Mouse (Mus musculus) inflammation-experienced regulatory T-cells, adult 6 months (primary cell): ENCODE results near the gene Cux1. TPM values are rescaled to one million over a fixed set of nuclear protein-coding genes. Genes with fewer than 3 reads are reported as not detected.

Experiments used
- ATAC-seq: one replicate; pipeline ENCODE4 v1.8.0; 2017
- polyA plus RNA-seq, 3 experiments: library from polyadenylated mRNA; unstranded; fragments of 100-300 nt; shearing (Covaris generic); gene quantifications; one replicate each; pipeline ENCODE4 v1.2.1; 2017

The Cux1 gene
- polyA plus RNA-seq: 10 to 100 TPM; 25.9 to 53.1 (median 41.6) TPM

DNA sequence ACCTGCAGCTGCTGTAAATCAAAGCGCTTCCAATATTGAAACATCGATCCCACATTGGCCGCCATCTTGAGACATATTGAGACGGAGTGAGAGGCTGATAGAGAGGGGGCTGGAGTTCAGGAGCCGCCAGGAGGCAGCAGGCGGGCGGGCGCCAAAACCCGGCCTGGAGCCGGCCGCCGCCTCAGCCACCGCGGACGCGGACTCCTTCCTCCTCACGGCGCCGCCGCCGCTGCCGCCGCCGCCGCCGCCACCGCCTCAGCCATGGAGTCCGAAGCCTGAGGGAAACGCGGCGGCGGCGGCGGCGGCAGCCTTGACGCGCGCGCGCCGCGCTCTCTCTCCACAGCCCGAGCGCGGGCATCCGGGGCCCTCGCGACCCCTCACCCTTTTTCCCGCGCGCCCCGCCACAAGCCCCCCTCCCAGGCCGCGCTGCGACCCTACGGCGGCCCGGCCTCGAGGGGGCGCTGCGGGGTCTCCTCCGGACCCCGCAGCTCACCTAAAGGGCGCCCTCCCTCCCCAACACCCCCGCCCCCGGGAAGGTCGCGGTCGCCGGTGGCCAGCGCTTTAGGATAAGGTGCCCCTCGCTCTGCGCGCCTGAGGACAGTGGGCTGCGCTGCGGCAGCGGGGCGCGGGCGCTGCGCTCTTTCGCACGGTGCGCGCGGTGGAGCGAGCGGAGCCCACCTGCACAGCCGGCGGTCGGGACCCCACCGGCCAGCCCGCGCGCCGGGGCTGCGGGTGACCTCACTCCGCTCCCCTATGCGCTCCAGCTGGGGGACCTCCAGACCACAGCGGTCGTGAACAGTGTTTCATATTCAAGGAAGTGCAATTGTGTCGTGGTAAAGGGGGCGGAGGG is at the start of gene Cux1:
Cux1 (minus strand) TSS at position 315 of the 850 bp plus-strand sequence.
- peak; percentile 85 for ATAC-seq

DNA sequence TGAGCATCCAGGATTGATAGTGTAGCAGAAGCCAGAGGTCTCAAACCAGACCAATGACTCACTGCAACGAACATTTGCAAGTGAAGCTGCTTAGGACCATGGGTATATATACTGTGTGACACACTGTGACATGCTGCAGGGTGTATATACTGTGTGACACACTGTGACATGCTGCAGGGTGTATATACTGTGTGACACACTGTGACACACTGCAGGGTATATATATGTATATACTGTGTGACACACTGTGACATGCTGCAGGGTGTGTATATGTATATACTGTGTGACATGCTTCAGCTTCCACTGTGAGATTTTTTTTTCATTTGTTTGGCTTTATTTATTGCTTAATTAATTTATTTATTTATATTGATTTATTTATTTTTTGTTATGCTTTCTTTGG is 45.1 kb upstream of the Cux1 start:
- no peak for ATAC-seq

DNA sequence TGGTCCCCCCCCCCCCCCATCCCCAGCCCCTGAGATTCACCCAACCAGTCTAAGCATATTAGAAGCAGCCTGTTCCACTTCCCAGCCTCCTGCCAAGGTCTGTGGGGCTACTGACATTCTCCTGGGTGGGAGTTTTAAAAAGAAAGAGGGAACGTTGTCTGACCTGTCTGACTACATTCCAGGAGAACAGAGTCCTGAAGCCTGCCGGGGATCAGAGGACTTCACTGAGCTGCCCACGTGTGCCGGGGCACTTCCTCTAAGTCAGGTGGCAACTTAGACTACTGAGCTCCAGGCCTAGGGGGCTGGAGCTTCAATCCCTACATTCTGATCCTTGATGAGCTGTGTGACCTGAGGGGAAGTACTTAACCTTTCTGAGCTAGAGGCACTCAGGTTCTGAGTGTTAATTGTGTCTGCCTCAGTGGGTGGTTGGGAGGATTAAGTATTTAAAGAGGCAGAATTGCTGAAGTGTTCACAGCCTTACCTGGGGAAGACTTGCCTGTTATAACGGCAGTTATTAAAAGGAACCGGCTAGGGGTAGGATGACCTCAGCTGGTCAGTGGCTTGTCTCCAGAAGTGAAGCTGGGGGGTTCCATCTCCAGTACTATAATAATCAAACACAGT is 41.6 kb upstream of the Cux1 start:
- ATAC-seq: no peak

DNA sequence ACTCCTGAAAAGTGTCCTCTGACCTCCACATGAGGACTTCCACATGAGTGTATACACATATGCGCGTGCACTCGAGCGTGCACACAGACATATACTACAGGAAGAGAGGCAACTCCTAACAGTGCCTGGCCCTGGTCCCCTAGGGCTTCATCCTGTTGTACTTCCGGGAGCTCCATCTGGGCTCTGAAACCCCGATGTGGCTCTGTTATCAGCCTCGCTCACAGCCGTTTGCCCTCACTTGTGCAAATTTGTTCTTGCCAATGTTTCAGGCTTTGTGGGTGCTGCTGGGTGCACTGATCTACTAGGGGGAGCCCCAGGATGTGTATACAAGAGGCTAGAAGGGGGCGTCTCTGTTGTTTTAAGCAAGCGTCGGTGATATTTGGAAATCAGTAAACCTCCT is 37.9 kb upstream of the Cux1 start:
- no peak for ATAC-seq

DNA sequence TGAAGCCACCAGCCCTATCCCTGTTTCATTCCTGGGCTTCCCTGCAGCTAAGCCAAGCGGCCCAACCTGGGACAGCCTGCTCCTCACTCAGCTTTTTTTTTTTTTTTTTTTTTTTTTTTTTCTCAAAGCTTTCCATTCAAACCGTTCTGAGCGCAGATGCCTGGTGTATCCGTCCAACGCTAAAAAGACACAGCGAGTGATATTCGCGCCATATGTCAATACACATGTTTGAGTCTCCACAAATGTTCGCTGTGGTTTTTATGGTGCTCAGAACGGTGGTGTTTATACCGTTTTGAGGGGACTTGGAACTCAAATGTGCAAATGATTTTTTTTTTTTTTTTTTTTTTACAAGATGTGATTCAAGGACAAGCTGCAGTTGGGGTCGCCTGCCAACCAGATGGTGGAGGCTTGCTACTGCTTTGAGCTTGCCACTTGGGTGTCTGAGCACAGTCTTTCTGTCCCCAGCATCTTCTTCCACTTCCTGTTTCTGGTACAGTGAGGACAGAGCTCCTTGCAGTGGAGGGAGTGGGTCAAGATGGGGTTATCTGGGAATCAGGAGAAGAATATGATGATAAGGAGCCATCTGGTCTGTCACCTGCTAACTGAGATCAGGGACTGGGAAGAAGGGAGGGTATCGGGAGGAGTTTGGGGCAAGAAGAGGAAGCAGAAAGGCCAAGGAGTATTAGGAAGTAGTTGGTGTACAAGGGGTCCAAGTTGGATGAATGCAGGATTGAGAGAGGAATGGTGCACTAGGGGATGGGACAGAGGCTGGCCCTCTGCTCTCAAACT is 36.1 kb upstream of the Cux1 start:
- ATAC-seq: no peak

DNA sequence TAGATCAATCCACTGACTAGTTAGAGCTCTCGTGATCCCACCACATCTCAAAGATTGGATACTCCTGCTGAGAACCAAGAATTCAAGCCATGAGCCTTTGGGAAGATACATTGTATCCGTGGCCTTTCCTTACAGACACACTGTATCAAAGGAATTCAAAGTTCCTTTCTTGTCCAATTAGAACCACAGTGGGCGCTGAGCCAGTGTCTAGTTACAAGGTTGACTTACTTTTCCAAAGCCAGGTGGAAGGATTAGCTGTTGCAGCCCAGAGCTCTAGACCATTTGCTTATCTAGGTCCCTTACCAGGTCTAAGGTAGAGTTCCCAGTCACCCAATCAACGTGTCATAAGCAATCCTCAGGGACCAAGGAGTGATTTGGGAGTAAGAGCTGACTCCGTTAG is 33.2 kb upstream of the Cux1 start:
- ATAC-seq: no peak

DNA sequence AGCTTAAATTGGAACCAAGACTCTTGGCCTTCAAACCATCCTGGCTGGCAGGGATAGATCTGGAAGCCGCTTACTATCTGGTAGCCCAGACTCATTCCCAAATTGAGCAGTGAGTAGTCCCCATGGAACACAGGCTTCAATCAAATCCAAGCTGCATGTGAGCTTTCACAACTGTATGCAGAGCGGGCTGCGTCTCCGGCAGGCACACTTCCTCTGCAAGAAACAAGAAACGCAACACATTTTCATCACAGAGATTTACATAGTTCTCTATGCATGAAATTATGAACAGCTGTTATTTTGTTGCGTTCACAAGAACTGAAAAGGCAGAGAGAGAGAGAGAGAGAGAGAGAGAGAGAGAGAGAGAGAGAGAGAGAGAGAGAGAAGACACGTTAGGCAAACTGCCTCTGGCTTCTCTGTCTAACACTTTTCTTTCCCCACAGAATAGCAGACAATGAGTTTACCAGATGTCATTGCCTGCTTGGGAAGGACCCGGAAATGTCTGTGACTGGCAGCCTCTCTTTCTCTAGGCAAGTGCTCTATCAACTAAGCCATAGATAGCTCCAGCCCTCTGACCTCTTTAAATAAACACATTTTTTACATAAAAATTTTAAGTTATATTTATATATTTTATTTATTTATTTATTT is 27.7 kb upstream of the Cux1 start:
- ATAC-seq: no peak

DNA sequence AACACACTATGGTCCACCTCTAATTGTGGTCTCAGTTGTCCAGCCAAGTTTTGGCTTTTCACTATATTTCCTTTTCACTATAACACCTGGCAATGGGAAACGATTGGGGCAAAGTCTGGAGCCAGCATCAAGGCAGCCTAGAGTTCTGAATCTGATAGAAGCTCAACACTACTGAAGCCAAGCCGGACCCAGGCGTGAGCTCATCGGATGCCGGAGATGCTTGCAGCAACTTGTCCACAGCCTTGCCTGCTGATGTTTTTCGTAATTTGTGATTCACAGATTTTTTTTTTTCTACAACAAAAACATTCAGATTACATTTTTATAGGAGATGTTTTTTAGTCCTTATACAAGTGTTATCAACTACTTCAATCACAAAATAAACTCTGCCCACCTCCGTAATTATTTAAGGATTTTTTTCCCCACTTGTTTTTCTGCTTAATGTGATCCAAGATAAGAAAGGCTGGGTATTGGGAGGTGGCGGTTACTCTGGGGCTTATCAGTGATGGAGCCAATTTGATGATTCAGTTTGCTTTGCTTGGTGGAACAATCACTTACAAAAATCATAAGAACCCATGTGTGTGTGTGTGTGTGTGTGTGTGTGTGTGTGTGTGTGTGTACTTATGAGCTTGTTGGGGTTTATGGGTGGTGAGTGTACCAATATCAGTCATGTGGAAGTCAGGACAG is 24.7 kb upstream of the Cux1 start:
- ATAC-seq: no peak

DNA sequence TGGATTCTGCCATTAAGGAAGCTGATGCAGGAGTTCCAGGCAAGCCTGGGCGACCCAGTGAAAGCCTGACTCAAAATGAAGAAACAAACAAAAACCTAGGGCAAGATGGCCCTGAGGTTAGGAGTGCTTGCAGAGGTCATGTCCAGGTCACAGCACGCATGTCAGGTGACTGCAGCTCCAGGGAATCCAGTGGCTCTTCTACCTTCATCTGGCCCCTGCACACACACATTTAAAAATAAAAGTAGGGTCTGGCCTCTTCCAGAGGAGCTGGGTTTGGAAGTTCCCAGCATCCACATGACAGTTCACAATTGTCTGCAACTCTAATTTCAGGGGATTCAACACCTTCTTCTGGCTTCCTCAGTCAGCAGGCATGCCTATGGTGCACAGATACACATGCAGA is 21.7 kb upstream of the Cux1 start:
- ATAC-seq: no peak

DNA sequence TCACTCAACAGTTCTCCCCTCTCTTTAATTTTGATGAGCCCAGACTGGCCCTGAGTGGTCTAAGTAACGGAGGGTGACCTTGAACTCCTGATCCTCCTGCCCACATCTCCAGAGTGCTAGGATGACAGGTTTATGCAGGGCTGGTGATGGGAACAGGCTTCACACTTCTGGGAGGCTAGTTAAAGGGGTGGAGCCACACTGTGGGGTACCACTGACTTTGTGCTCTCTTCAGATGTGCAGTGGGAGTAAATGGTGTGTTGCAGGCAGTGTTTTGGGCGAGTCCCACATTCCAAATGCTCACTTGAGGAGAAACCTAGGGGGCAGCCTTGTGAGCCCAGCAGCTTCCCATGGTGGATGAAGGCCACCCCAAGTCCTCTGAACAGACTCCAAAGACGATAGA is 21.2 kb upstream of the Cux1 start:
- ATAC-seq: no peak

DNA sequence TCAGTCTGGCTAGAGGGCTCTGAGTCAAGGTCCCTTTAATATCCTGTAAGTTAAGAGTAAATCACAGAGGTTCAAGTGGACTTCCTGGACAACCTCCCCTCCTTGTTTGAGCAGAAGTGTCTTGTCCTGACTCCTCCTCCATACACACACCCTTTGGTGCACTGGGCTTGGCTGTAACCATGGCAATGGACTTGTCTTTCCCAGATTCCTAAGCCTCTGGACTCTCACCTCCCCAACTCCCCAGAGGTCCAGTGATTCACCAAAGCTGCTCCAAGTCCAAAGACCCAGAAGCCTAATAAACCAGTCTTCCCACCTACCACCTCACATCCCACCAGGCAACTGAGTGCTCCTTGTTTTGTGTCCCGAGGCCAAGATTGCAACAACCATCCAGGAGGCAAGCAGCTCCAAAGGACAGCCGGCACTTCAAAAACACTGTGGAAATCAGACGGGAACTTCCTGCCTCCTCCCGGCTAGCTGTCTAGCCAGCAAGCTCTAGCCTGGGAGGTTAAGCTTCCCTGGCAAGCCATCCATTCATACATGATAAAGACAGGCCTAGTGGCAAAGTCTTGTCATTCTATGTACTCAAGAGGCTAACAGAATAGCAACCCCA is 17.5 kb upstream of the Cux1 start:
- no peak for ATAC-seq

DNA sequence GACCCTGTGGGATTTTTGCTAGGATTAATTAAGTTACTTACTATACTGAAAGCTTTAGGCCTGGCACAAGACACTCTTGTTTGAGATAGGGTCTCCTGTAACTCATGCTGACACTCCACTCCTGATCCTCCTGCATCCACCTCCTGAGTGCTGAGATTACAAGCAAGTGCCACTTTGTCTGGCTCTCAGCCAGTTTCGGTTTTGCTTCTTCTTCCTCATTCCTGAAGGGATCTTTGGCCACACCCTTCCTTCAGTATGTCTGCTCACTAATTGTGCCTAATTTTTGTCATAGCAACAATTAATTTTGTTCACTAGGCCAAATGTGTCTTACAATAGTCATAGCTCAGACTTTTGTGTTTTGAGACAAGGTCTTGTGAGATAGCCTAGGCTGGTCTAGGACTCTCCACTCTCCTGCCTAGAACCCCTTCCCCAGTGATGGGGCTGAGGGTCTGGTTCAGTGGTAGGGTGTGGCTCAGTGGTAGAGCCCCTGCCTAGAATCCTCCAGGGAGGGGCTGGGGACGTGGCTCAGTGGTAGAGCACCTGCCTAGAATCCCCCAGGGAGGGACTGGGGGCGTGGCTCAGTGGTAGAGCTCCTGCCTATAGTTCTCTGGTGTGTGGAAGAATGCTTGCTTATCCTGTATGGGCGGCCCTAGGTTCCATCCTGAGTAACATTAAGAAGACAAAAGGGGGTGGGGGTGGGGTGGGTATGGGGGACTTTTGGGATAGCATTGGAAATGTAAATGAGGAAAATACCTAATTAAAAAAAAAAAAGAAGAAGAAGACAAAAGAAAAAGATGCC is 16.6 kb upstream of the Cux1 start:
- ATAC-seq: no peak

DNA sequence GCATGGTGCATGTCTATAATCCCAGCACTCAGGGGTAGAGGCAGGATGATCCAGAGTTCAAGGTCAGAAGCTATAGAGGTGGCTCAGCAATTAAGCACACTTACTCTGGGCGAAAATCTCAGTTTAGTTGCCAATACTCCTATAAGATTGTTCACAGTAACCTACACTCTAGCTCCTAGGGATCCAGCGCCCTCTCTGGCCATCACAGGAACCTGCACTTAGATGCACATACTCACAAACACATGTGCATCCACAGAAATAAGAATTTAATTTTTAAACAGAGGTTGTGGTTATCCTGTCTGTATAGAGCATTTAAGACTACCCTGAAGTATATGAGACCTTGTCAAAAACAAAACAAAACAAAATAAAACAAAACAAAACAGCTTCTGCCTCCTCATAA is 16.0 kb upstream of the Cux1 start:
- ATAC-seq: no peak

DNA sequence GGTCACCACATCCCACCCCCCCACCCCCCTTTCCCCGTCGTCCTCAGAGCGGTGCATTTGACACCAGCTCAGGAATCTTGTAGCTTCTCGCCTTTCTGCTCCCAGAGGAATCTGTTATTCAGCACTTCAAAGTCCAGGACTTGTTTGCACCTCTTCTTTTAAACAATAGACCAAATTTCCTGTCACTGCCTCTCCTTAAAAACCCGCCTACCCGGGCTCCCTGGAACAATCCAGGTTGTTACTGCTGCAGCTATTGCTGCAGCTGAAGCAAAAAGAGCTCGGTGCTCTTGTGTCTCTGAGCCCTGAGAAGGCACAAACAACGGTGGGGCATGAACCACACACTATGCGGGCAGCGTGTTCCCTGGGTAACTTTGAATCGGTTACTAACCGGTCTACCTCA is 14.9 kb upstream of the Cux1 start:
- ATAC-seq: no peak

DNA sequence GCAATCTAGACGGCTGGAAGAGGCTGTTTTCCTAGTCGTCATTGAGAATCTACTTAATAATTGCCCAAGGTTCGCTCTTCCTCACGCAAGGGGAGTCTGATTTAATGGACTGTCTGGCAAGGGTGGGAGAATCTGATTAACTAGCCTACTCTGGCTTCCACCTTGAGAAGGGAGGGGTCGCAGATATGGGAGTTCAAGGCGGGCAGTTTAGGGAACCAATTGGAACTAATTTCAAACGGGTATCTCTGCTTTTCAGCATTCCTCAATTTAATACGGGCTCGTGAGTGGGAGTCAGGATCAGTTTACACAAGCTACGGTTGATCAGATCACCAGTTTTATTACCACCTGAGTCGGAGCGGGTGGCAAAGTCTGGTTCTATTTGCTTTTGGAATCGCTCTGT is 14.3 kb upstream of the Cux1 start:
- ATAC-seq: no peak

DNA sequence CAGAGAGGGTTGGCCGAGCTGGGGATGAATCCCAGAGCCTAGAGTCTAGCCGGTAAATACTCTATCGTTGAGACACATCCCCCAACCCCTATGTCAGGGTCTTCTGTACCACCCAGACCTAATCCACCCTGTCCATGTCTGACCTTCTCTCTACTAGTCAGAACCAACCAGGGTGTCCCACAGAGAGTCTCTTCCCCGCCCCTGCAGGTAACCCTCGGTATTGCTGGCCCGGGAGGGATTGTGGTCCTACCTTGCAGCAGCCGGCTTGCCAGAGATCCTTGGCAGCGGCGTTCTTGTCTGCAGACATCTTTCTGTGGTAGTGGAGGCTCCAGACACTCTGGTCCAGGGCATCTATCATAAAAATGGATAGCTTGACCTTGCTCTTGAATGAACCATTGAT is 13.9 kb upstream of the Cux1 start:
- no peak for ATAC-seq

DNA sequence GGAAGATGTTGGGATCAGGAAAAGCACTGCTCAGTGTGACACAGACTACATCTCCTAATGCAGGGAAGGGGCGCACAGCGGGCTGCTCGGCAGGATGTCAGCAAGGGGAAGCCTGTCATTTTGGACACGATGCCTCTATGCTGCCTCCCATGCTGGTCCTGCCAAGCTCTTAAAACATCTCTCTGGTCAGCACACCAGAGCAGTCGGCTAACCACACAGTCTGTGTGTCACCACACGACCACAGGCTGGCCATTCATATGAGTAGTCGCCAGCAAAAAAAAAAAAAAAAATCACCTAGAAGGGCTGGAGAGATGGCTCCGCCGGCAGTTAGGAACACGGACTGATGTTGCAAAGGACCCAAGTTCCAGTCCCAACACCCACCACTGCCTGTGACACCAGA is 10.9 kb upstream of the Cux1 start:
- no peak for ATAC-seq

DNA sequence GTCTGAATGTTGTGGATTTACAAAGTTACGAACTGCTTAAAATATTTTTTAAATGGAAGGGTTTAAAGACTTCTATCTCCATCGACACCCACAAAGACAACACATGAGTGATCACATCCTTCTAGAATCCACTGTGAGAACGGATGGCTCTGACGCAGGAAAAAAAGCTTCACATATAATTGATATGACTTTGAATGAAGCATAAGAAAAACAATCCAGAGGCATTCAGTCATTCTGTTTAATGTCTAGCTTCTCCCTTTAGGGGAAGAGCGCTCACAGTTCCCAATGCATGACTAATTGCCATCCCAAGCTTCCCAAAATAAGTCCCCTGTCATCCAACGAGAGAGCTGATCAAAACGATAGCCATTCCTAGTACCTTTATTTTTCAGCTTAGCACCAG is 2.9 kb upstream of the Cux1 start:
- ATAC-seq: no peak

DNA sequence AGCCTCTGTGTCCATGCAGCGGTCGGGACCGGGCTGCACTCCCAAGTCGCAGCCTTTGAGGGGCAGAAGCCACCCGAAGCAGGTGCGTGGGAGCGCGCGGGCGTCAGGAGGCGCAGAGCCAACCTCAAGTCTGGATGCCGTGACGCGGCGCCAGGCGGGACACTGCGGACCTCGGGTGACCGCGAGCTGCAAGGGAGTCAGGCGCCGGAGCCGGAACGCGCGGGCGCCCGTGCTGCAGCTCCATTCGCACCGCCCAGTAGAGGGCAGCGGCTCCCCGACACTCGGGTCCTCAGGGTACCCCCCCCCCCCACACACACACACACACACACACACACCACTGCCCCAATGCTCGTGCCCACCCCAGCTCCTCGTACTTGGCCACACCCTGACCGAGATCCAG is 1.5 kb upstream of the Cux1 start:
- peak; percentile 13 for ATAC-seq

DNA sequence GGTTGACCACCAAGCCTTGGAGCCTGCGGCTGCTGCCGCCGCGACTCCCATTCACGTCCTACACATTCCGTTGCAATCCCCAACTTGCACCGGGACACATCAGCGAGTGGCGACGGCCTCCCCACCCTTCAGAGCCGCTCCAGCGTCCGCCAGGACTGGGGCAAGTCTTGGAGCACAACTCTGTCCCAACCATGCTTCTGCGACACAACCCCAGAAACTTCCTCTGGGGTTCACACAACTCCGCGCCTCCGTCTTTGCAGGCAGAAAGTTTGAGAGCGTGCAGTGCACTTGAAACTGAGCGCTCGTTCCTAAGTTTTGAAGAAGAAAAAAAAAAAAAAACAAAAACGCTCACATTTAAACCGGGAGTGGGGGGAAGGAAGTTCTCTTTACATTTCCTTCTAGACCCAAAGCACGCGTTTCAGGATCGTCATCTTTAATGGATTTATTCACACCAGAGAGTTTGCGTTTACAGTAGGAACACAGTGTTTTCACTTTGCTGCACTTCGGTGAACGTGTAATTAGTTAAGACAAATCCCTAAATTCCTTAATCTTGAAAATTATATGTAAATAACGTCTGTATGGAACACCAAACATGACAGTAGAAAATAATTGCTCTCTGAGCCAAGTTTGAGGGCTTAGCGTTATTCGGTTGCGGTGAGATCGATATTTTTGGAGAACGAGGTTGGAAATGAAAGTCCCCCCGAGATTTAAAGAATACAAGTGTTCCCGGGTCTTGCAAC is 906 bp upstream of the Cux1 start:
- ATAC-seq: no peak

DNA sequence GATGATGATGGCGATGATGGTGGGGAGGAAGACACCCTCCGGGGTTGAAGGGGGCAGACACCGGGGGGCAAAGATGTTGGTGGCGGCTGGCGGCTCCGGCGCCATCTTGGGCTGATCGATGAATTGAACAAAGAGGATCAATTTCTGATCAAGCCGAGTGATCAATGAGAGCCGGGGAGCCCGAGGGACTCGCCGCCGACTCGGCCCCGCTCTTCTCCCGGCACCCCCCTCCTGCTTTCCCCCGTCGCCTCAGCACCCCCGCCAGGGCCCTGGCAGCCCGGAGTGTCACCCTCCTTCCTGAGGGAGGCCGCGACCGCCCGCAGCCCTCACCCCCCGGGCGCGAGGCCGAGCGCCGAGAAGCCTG is 496 bp downstream of the Cux1 start:
- peak; percentile 18 for ATAC-seq
